Mouse (Mus musculus) heart, postnatal 0 days (tissue): Measurements from ENCODE around the gene Nlgn1.
"Not testable (repeated sequence)": the region's sequence is repeated elsewhere in the genome, so short reads cannot be mapped to it uniquely, and the experiment has no call there.

Experiments used
- CTCF ChIP-seq: IDR thresholded peaks from 2 replicates; pipeline ENCODE4 v1.5.1; 2016; ENCODE audit warnings: antibody characterized with exemption, control low read depth, low read depth
- EP300 ChIP-seq: IDR thresholded peaks from 2 replicates; pipeline ENCODE4 v1.6.1; 2016; ENCODE audit warnings: antibody characterized with exemption, low read depth

DNA sequence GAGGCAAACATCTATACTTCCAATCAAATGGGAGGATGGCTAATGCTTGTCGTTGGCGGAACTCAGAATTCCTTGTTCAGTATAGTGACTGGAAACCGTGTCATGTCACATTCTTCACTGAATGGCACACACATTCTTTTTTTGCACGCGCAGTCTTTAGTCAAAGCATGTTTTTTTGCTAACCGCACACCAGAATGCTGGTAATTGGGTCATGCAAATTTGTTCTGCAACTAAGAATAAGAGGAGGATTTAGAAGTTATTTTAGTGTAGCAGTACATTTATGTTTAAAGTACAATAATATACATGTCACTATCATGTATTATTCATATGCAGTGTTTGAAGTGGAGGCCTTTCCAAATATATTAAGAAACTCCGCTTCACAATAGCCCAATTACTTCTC lies 783.2 kb downstream of the Nlgn1 start:
- not testable (repeated sequence) for TF ChIP-seq CTCF, EP300
